Mouse (Mus musculus) liver, adult 2 months (tissue): ENCODE measurements around the gene Icam5. TPM values are rescaled to one million over a fixed set of nuclear protein-coding genes. Genes with fewer than 3 reads are reported as not detected.

Experiments
- DNase-seq: peaks from one replicate; pipeline ENCODE4 v3.0.0-alpha.2; 2011; ENCODE audit warnings: low read depth, low spot score; ENCODE audit errors: extremely low read depth
- H3K27ac ChIP-seq: fragments of 200-500 bp; replicated peaks from 2 replicates; pipeline ENCODE4 v1.5.1; 2012; ENCODE audit warnings: low read depth, mild to moderate bottlenecking, control low read depth, inconsistent platforms, low read length; ENCODE audit not compliant: insufficient read depth
- H3K27me3 ChIP-seq: fragments of 200-500 bp; 2 replicates; pipeline ENCODE4 v1.6.1; 2012; ENCODE audit warnings: mild to moderate bottlenecking, moderate library complexity, low read length, inconsistent platforms; ENCODE audit not compliant: control insufficient read depth, insufficient read depth
- H3K36me3 ChIP-seq: fragments of 200-500 bp; 2 replicates; pipeline ENCODE4 v1.6.1; 2012; ENCODE audit warnings: low read length, inconsistent platforms; ENCODE audit not compliant: control insufficient read depth, insufficient read depth
- H3K4me1 ChIP-seq: fragments of 200-500 bp; 2 replicates; pipeline ENCODE4 v1.6.1; 2011; ENCODE audit warnings: low read length; ENCODE audit not compliant: control insufficient read depth, insufficient read depth
- H3K4me3 ChIP-seq: fragments of 200-500 bp; 2 replicates; pipeline ENCODE4 v1.5.1; 2011; ENCODE audit warnings: low read depth, mild to moderate bottlenecking, control low read depth, low read length, moderate library complexity; ENCODE audit not compliant: insufficient read depth
- H3K79me2 ChIP-seq: fragments of 200-500 bp; 2 replicates; pipeline ENCODE4 v1.6.1; 2012; ENCODE audit warnings: inconsistent platforms, mild to moderate bottlenecking, low read length, moderate library complexity; ENCODE audit not compliant: control insufficient read depth, insufficient read depth
- H3K9ac ChIP-seq: fragments of 200-500 bp; 2 replicates; pipeline ENCODE4 v1.6.1; 2012; ENCODE audit warnings: low read depth, mild to moderate bottlenecking, control low read depth, inconsistent platforms, low read length
- CTCF ChIP-seq: fragments of 200-500 bp; IDR thresholded peaks from 2 replicates; pipeline ENCODE4 v1.5.1; 2011; ENCODE audit warnings: low read depth, low read length, control low read depth
- POLR2A ChIP-seq: fragments of 200-500 bp; IDR thresholded peaks from 2 replicates; pipeline ENCODE4 v1.6.1; 2011; ENCODE audit warnings: low read length, control low read depth; ENCODE audit not compliant: insufficient read depth; ENCODE audit errors: extremely low read depth
- WGBS: fragments of 180-500 bp; shearing (Covaris S2); methylation state at CpG from one replicate; pipeline ENCODE4 v1.1.7; 2018; 5-methylcytosine and 5-hydroxymethylcytosine counted together
- polyA plus RNA-seq: library from polyadenylated mRNA; depleted of rRNA; stranded (reverse); fragments of >200 nt; gene quantifications from 2 replicates; pipeline ENCODE4 v1.2.3, GENCODE M21; 2012
- total RNA-seq: library from RNA; depleted of rRNA; stranded (reverse); fragments of >200 nt; gene quantifications from 2 replicates; pipeline ENCODE4 v1.2.3, GENCODE M21; 2014

Icam5 gene
- total and polyA plus RNA-seq, 2 experiments = 0.09 TPM; not detected in 1

- H3K9ac ChIP-seq = no peak overlapping the region
- WGBS = 37% methylated on average over 6 of the region's 6 CpGs
- DNase-seq = peak; percentile 53
- TF ChIP-seq CTCF = no peak
- TF ChIP-seq POLR2A = no peak
- H3K27ac ChIP-seq = no peak overlapping the region
- peaks cover 10% of the 10 kb centered on the region; the same call in 1 of the 2 replicates for H3K36me3 ChIP-seq
- no peaks in the 10 kb centered on the region; the same call in 1 of the 2 replicates for H3K4me1 ChIP-seq
- H3K4me3 ChIP-seq = no peak overlapping the region
- H3K27me3 ChIP-seq = no peaks in the 10 kb centered on the region
- H3K79me2 ChIP-seq = no peaks in the 10 kb centered on the region
These were observed 30.1 kb upstream of the Icam5 start for GRCm38 (mm10) chr9:21001651-21002200.

GRCm38 (mm10) chr9:21002270-21002626, 29.6 kb upstream of the Icam5 start:
- Histone ChIP-seq H3K79me2 (no peaks in the 10 kb centered on the region), H3K4me1 (no peaks in the 10 kb centered on the region; the same call in 1 of the 2 replicates), H3K27me3 (no peaks in the 10 kb centered on the region), H3K27ac (no peak overlapping the region; the same call in 1 of the 2 replicates), H3K36me3 (peaks cover 12% of the 10 kb centered on the region; the same call in 1 of the 2 replicates), H3K9ac (no peak overlapping the region), H3K4me3 (peak overlapping the region; percentile 69; the same call in 1 of the 2 replicates)
- WGBS = 14% methylated on average over 7 of the region's 7 CpGs
- no peak for TF ChIP-seq POLR2A
- TF ChIP-seq CTCF = no peak
- DNase-seq = no peak

- under 1% methylated on average over 72 of the region's 72 CpGs for WGBS
- H3K27me3 ChIP-seq = no peaks in the 10 kb centered on the region
- peak within 1 kb of the TSS; percentile 69 for H3K27ac ChIP-seq
- peak within 1 kb of the TSS; percentile 61 for H3K9ac ChIP-seq
- peak within 1 kb of the TSS; percentile 69 for H3K4me3 ChIP-seq
- peaks cover 16% of the 10 kb centered on the region; the same call in 1 of the 2 replicates for H3K36me3 ChIP-seq
- peak; percentile 90 for DNase-seq
- TF ChIP-seq POLR2A = 0 out of 2 replicates have a peak, but pooled peaks have one; percentile 34
- TF ChIP-seq CTCF = no peak
- no peaks in the 10 kb centered on the region for H3K79me2 ChIP-seq
- no peaks in the 10 kb centered on the region; the same call in 1 of the 2 replicates for H3K4me1 ChIP-seq
These were observed 29.0 kb upstream of the Icam5 start, which contains the start of gene Mrpl4 for GRCm38 (mm10) chr9:21002627-21003551. Mrpl4 (plus strand) TSS chr9:21002738.

GRCm38 (mm10) chr9:21007313-21007952, 24.4 kb upstream of the Icam5 start:
- Histone ChIP-seq H3K27me3 (no peaks in the 10 kb centered on the region), H3K4me3 (no peak overlapping the region), H3K36me3 (peaks cover 19% of the 10 kb centered on the region; the same call in 1 of the 2 replicates), H3K4me1 (no peaks in the 10 kb centered on the region; the same call in 1 of the 2 replicates), H3K27ac (no peak overlapping the region), H3K79me2 (no peaks in the 10 kb centered on the region), H3K9ac (no peak overlapping the region)
- no peak for DNase-seq
- WGBS = 92% methylated on average over 10 of the region's 10 CpGs
- TF ChIP-seq CTCF (no peak), POLR2A (no peak)

- no peaks in the 10 kb centered on the region for H3K27me3 ChIP-seq
- whole genome bisulfite sequencing = 87% methylated on average over 7 of the region's 7 CpGs
- H3K79me2 ChIP-seq = no peaks in the 10 kb centered on the region
- H3K4me3 ChIP-seq = no peak overlapping the region
- H3K4me1 ChIP-seq = no peaks in the 10 kb centered on the region; the same call in 1 of the 2 replicates
- no peak overlapping the region for H3K9ac ChIP-seq
- no peak overlapping the region for H3K27ac ChIP-seq
- peak; percentile 22; the same call in 1 of the 2 replicates for TF ChIP-seq CTCF
- no peak for TF ChIP-seq POLR2A
- peaks cover 19% of the 10 kb centered on the region; the same call in 1 of the 2 replicates for H3K36me3 ChIP-seq
- no peak for DNase-seq
These were observed 23.9 kb upstream of the Icam5 start for GRCm38 (mm10) chr9:21008007-21008406.
